ENCODE assay signal across 26 mouse cellular contexts in genomic region chr6:31810602-31811512, GRCm38 (mm10).
DNase-seq lines count a peak whose midpoint lies in the region; ATAC-seq and TF ChIP-seq lines count a peak whose summit lies in the region.
"Had no signal": no experiment of that assay in that cellular context is flagged by ENCODE, and none has a peak within 500 bp of the region (broad histone marks: within the 10 kb centered on the region; RNA-seq: fewer than 3 reads in every experiment).

No protein-coding gene starts in this region.

- no peaks in the 10 kb centered on the region for H3K36me3 ChIP-seq in hindbrain, embryonic 10.5 days
- H3K36me3 ChIP-seq in hindbrain, postnatal 0 days (ENCODE audit: insufficient read depth, low read length) = no peaks in the 10 kb centered on the region
- no peaks in the 10 kb centered on the region for H3K36me3 ChIP-seq in hindbrain, embryonic 11.5 days (ENCODE audit: control insufficient read depth, insufficient read depth, low read length)
- H3K36me3 ChIP-seq in hindbrain, embryonic 12.5 days = no peaks in the 10 kb centered on the region
- H3K36me3 ChIP-seq in macrophage (ENCODE audit: inconsistent target) = no peaks in the 10 kb centered on the region
- H3K36me3 ChIP-seq: heart, embryonic 12.5 days; liver, embryonic 15.5 days; midbrain, embryonic 15.5 days had no signal

- H3K4me1 ChIP-seq in hindbrain, embryonic 10.5 days (replicated peaks) = peaks cover 25% of the 10 kb centered on the region
- H3K4me1 ChIP-seq in hindbrain, postnatal 0 days (ENCODE audit: insufficient read depth, low read length) = no peaks in the 10 kb centered on the region
- no peaks in the 10 kb centered on the region for H3K4me1 ChIP-seq in hindbrain, embryonic 11.5 days (replicated peaks; ENCODE audit: control insufficient read depth, insufficient read depth, low read length)
- peaks cover 25% of the 10 kb centered on the region for H3K4me1 ChIP-seq in hindbrain, embryonic 12.5 days

- WGBS in hindbrain, embryonic 10.5 days = 63% methylated on average over 10 of the region's 10 CpGs
- 55% methylated on average over 10 of the region's 10 CpGs for WGBS in hindbrain, postnatal 0 days
- WGBS in hindbrain, embryonic 11.5 days = 60% methylated on average over 10 of the region's 10 CpGs
- WGBS in hindbrain, embryonic 12.5 days = 51% methylated on average over 10 of the region's 10 CpGs
- WGBS in macrophage (ENCODE audit: missing documents) = 70% methylated on average over 10 of the region's 10 CpGs

- no peaks in the 10 kb centered on the region for H3K27me3 ChIP-seq in hindbrain, embryonic 10.5 days (ENCODE audit: insufficient read depth, poor library complexity, severe bottlenecking)
- no peaks in the 10 kb centered on the region for H3K27me3 ChIP-seq in hindbrain, postnatal 0 days (ENCODE audit: insufficient read depth, low read length)
- H3K27me3 ChIP-seq in hindbrain, embryonic 11.5 days (ENCODE audit: control insufficient read depth, insufficient read depth, low read length) = no peaks in the 10 kb centered on the region
- no peaks in the 10 kb centered on the region for H3K27me3 ChIP-seq in hindbrain, embryonic 12.5 days
- H3K27me3 ChIP-seq: heart, embryonic 12.5 days; liver, embryonic 15.5 days; midbrain, embryonic 15.5 days had no signal

- no peaks in the 10 kb centered on the region for H3K9me3 ChIP-seq in hindbrain, embryonic 10.5 days
- H3K9me3 ChIP-seq in hindbrain, postnatal 0 days (ENCODE audit: low read length) = no peaks in the 10 kb centered on the region
- H3K9me3 ChIP-seq in hindbrain, embryonic 11.5 days (ENCODE audit: control insufficient read depth, low read length) = no peaks in the 10 kb centered on the region
- no peaks in the 10 kb centered on the region for H3K9me3 ChIP-seq in hindbrain, embryonic 12.5 days (replicated peaks)
- H3K9me3 ChIP-seq: heart, embryonic 12.5 days; liver, embryonic 15.5 days; midbrain, embryonic 15.5 days had no signal

- TF ChIP-seq CTCF in hindbrain, postnatal 0 days (IDR thresholded peaks at IDR 0.05; ENCODE audit: low read depth) = no peak

- ATAC-seq in hindbrain, postnatal 0 days = no peak
- ATAC-seq in hindbrain, embryonic 11.5 days (ENCODE audit: low FRiP score) = 0 out of 2 replicates have a peak, but pooled peaks have one; percentile 38
- peak; percentile 45; the same call in 1 of the 2 replicates for ATAC-seq in hindbrain, embryonic 12.5 days (ENCODE audit: low FRiP score)
- ATAC-seq: forebrain, embryonic 14.5 days; intestine, postnatal 0 days; midbrain, embryonic 15.5 days had no signal

- H3K4me3 ChIP-seq in hindbrain, embryonic 10.5 days = no peak overlapping the region
- no peak overlapping the region for H3K4me3 ChIP-seq in hindbrain, postnatal 0 days (ENCODE audit: low read length)
- no peak overlapping the region for H3K4me3 ChIP-seq in hindbrain, embryonic 11.5 days (ENCODE audit: low read depth, low read length)
- H3K4me3 ChIP-seq in hindbrain, embryonic 12.5 days = no peak overlapping the region
- H3K4me3 ChIP-seq in macrophage (ENCODE audit: inconsistent target) = no peak overlapping the region
- H3K4me3 ChIP-seq: heart, embryonic 12.5 days; liver, embryonic 15.5 days; megakaryocyte, embryonic 14.5 days; midbrain, embryonic 15.5 days had no signal

- no peaks in the 10 kb centered on the region for H3K79me2 ChIP-seq in macrophage (ENCODE audit: inconsistent target)

- no peak for DNase-seq in hindbrain, embryonic 10.5 days (ENCODE audit: low spot score)
- DNase-seq in hindbrain, postnatal 0 days (ENCODE audit: low spot score) = no peak
- DNase-seq in hindbrain, embryonic 11.5 days (ENCODE audit: low spot score) = no peak
- no peak for DNase-seq in right cerebral cortex, postnatal 4 days
- no peak for DNase-seq in thymus, postnatal 0 days (ENCODE audit: low spot score)
- DNase-seq in spleen, postnatal 36 days (ENCODE audit: low spot score in 2 of 2) = no peak
- DNase-seq: adrenal gland, postnatal 25 days; B cell, adult 2 months; cerebellum, adult 11-12 months; cerebellum, adult 9-11 months; embryo, embryonic 11 days; gastrocnemius, postnatal 14 days; kidney, adult 9 months; kidney, postnatal 10 days; liver; lung, embryonic 14.5 days; lung, postnatal 14 days; right cerebral cortex, adult 18-20 months had no signal

- no peak overlapping the region for H3K9ac ChIP-seq in hindbrain, postnatal 0 days (replicated peaks; ENCODE audit: low read length)
- H3K9ac ChIP-seq in hindbrain, embryonic 11.5 days (ENCODE audit: low read depth, low read length) = no peak overlapping the region
- no peak overlapping the region for H3K9ac ChIP-seq in hindbrain, embryonic 12.5 days
- H3K9ac ChIP-seq: heart, embryonic 12.5 days; liver, embryonic 15.5 days; lung, embryonic 14.5 days; midbrain, embryonic 15.5 days had no signal

- H3K4me2 ChIP-seq in hindbrain, postnatal 0 days (ENCODE audit: low read depth, low read length) = no peak overlapping the region
- no peak overlapping the region for H3K4me2 ChIP-seq in hindbrain, embryonic 11.5 days (replicated peaks; ENCODE audit: low read depth, low read length)
- H3K4me2 ChIP-seq in hindbrain, embryonic 12.5 days (replicated peaks) = no peak overlapping the region
- H3K4me2 ChIP-seq: liver, embryonic 15.5 days; lung, embryonic 14.5 days; midbrain, embryonic 15.5 days had no signal

- 0 out of 2 replicates have a peak overlapping the region, but pooled peaks have one; percentile 40 for H3K27ac ChIP-seq in hindbrain, embryonic 10.5 days
- H3K27ac ChIP-seq in hindbrain, postnatal 0 days = no peak overlapping the region
- no peak overlapping the region for H3K27ac ChIP-seq in hindbrain, embryonic 11.5 days (ENCODE audit: low read depth, low read length)
- H3K27ac ChIP-seq in hindbrain, embryonic 12.5 days = peak overlapping the region; percentile 36
- H3K27ac ChIP-seq in macrophage = 0 out of 2 replicates have a peak overlapping the region, but pooled peaks have one; percentile 22
- H3K27ac ChIP-seq: liver, embryonic 15.5 days; midbrain, embryonic 15.5 days had no signal

Comparison
In these comparisons a context has a peak if more than half of its experiments do, and no peak if none do; other contexts are left out.
1. H3K27ac ChIP-seq: peak in hindbrain, embryonic 10.5 days (single experiment), hindbrain, embryonic 12.5 days (single experiment) and macrophage (single experiment); none in hindbrain, postnatal 0 days (single experiment) and hindbrain, embryonic 11.5 days (single experiment).